Mouse (Mus musculus): Measurements from ENCODE around the gene Arcn1. TPM values are rescaled to one million over a fixed set of nuclear protein-coding genes. Genes with fewer than 3 reads are reported as not detected.

Arcn1 gene
- 112 TPM for total RNA-seq (2023)

GRCm38 (mm10) chr9:44767101-44768028, at the start of gene Arcn1, which contains the start of gene Ift46:
Gene Arcn1 (minus strand): TSS chr9:44767845.
Gene Ift46 (plus strand): TSS chr9:44767908.

GRCm38 (mm10) chr9:44802808-44803450, 35.3 kb upstream of the Arcn1 start, which contains the start of gene Ttc36:
Gene Ttc36 (minus strand): TSS chr9:44803072.

GRCm38 (mm10) chr9:44799102-44799957, 31.7 kb upstream of the Arcn1 start, which contains the start of gene Tmem25:
Gene Tmem25 (minus strand): TSS chr9:44799307.

GRCm38 (mm10) chr9:44734524-44735494, 32.8 kb downstream of the Arcn1 start, which contains the start of gene Phldb1:
Gene Phldb1 (minus strand): TSS chr9:44735198.

Other genes with a start within 250 kb of the Arcn1 start
- gene Cxcr5, start 206.0 kb downstream of the Arcn1 start, total RNA-seq (2023), result 19.7 TPM
- 229 TPM for gene Ddx6, start 163.0 kb downstream of the Arcn1 start, total RNA-seq (2023)
- gene Treh, start 94.6 kb downstream of the Arcn1 start, total RNA-seq (2023), result not detected
- gene Phldb1, start 32.6 kb downstream of the Arcn1 start, total RNA-seq (2023), result not detected
- 67.6 TPM for gene Ift46, start 63 bp upstream of the Arcn1 start, total RNA-seq (2023)
- not detected for gene Tmem25, start 31.5 kb upstream of the Arcn1 start, total RNA-seq (2023)
- 4.5 TPM for gene Ttc36, start 35.2 kb upstream of the Arcn1 start, total RNA-seq (2023)
- 135 TPM for gene Kmt2a, start 113.5 kb upstream of the Arcn1 start, total RNA-seq (2023)
- 149 TPM for gene Atp5l, start 152.9 kb upstream of the Arcn1 start, total RNA-seq (2023)
- gene Ube4a, start 197.8 kb upstream of the Arcn1 start, total RNA-seq (2023), result 110 TPM
- 495 TPM for gene Cd3g, start 212.6 kb upstream of the Arcn1 start, total RNA-seq (2023)
- gene Cd3d, start 213.9 kb upstream of the Arcn1 start, total RNA-seq (2023), result 490 TPM
- gene Cd3e, start 241.8 kb upstream of the Arcn1 start, total RNA-seq (2023), result 830 TPM